Mouse (Mus musculus): ENCODE results near the gene Rev3l. TPM values are rescaled to one million over a fixed set of nuclear protein-coding genes. Genes with fewer than 3 reads are reported as not detected.

Gene Rev3l
- polyA plus RNA-seq, 1 experiment from 2014 or later: 3.1 TPM

Other genes with a start within 250 kb of the Rev3l start
- gene Traf3ip2, start 119.2 kb upstream of the Rev3l start, polyA plus RNA-seq (2015; fragmentation: Nextera tagmentation; extraction: Ambion mirVana): 1.2 and 1.5 TPM in 2 replicates
- 1.1 and 1.2 TPM in 2 replicates for gene Mfsd4b4, start 167.1 kb downstream of the Rev3l start, polyA plus RNA-seq (2015; fragmentation: Nextera tagmentation; extraction: Ambion mirVana)
- 0.06 TPM in 1 of 2 replicates, not detected in the other for gene Mfsd4b2, start 194.8 kb downstream of the Rev3l start, polyA plus RNA-seq (2015; fragmentation: Nextera tagmentation; extraction: Ambion mirVana)
- gene Mfsd4b3, start 228.0 kb downstream of the Rev3l start, polyA plus RNA-seq (2015; fragmentation: Nextera tagmentation; extraction: Ambion mirVana): 3.1 and 3.6 TPM in 2 replicates

Data from liver, embryonic 16.5 days (tissue).